Mouse (Mus musculus) limb, embryonic 14.5 days (tissue): ENCODE results near the gene Map4k3. TPM values are rescaled to one million over a fixed set of nuclear protein-coding genes. Genes with fewer than 3 reads are reported as not detected.
"Not testable (repeated sequence)": the region's sequence is repeated elsewhere in the genome, so short reads cannot be mapped to it uniquely, and the experiment has no call there.

ENCODE experiments used
- ATAC-seq: fragments of 200-750 bp; cut with Nextera tagmentation; 2 replicates; pipeline ENCODE4 v1.8.0; 2017; ENCODE audit warnings: low read depth, moderate number of reproducible peaks, moderate TSS enrichment; ENCODE audit not compliant: low FRiP score
- DNase-seq: peaks from one replicate; pipeline ENCODE4 v3.0.0-alpha.2; 2015; ENCODE audit warnings: low spot score
- H3K27ac ChIP-seq: fragments of 300-500 bp; sonication (generic); replicated peaks from 2 replicates; pipeline ENCODE4 v1.5.1; 2014; ENCODE audit warnings: low read depth, mild to moderate bottlenecking, low read length, moderate library complexity, mixed read lengths
- H3K27me3 ChIP-seq: fragments of 300-500 bp; sonication (generic); 2 replicates; pipeline ENCODE4 v1.6.1; 2014; ENCODE audit warnings: low read length, mixed read lengths; ENCODE audit not compliant: control insufficient read depth, insufficient read depth
- H3K36me3 ChIP-seq: fragments of 300-500 bp; sonication (generic); 2 replicates; pipeline ENCODE4 v1.6.1; 2014; ENCODE audit warnings: mild to moderate bottlenecking, low read length, moderate library complexity, mixed read lengths; ENCODE audit not compliant: control insufficient read depth, insufficient read depth
- H3K4me1 ChIP-seq: fragments of 300-500 bp; sonication (generic); 2 replicates; pipeline ENCODE4 v1.6.1; 2014; ENCODE audit warnings: antibody characterized with exemption, low read length, mixed read lengths; ENCODE audit not compliant: control insufficient read depth, insufficient read depth
- H3K4me2 ChIP-seq: fragments of 300-500 bp; sonication (generic); replicated peaks from 2 replicates; pipeline ENCODE4 v1.6.1; 2014; ENCODE audit warnings: low read depth, mild to moderate bottlenecking, low read length, moderate library complexity; ENCODE audit not compliant: severe bottlenecking
- H3K4me3 ChIP-seq: fragments of 300-500 bp; sonication (generic); replicated peaks from 2 replicates; pipeline ENCODE4 v1.5.1; 2014; ENCODE audit warnings: low read length
- H3K9ac ChIP-seq: fragments of 300-500 bp; sonication (generic); 2 replicates; pipeline ENCODE4 v1.6.1; 2014; ENCODE audit warnings: mild to moderate bottlenecking, low read depth, low read length, moderate library complexity; ENCODE audit not compliant: severe bottlenecking
- H3K9me3 ChIP-seq: fragments of 300-500 bp; sonication (generic); 2 replicates; pipeline ENCODE4 v1.6.1; 2016; ENCODE audit warnings: low read length; ENCODE audit not compliant: control insufficient read depth
- POLR2A ChIP-seq: fragments of 200-500 bp; IDR thresholded peaks from 2 replicates; pipeline ENCODE4 v1.8.0; 2012; ENCODE audit warnings: inconsistent platforms, mild to moderate bottlenecking, moderate library complexity, borderline replicate concordance; ENCODE audit not compliant: insufficient read depth, insufficient read length; ENCODE audit errors: extremely low read depth
- WGBS: fragments of 180-500 bp; shearing (Covaris S2); extraction: QIAGEN DNeasy Blood & Tissue Kit; methylation state at CpG from one replicate; pipeline ENCODE4 v1.1.7; 2014; 5-methylcytosine and 5-hydroxymethylcytosine counted together
- polyA plus RNA-seq, 2 experiments: library from polyadenylated mRNA; depleted of rRNA in 1 of 2; stranded (reverse) in 1 of 2; unstranded in 1 of 2; fragments of >200 nt; fragmentation: Nextera tagmentation in 1 of 2; extraction: Ambion mirVana in 1 of 2; gene quantifications; 2 replicates each; pipeline versions ENCODE4 v1.2.1 to v1.2.3; 2012 to 2014

Gene Map4k3
- polyA plus RNA-seq, 2 experiments, result 42.6 to 50.2 TPM

- Histone ChIP-seq H3K9me3 (no peaks in the 10 kb centered on the region), H3K36me3 (peaks cover 2% of the 10 kb centered on the region; the same call in 1 of the 2 replicates), H3K27me3 (no peaks in the 10 kb centered on the region), H3K4me3 (no peak overlapping the region), H3K4me2 (no peak overlapping the region), H3K9ac (no peak overlapping the region), H3K27ac (no peak overlapping the region), H3K4me1 (peaks cover 6% of the 10 kb centered on the region; the same call in 1 of the 2 replicates)
- TF ChIP-seq POLR2A, result no peak
- ATAC-seq, result no peak
- DNase-seq, result no peak
- 77% methylated on average over 7 of the region's 7 CpGs for WGBS
Measured at GRCm38 (mm10) chr17:80575008-80575407, 153.3 kb downstream of the Map4k3 start.

DNA sequence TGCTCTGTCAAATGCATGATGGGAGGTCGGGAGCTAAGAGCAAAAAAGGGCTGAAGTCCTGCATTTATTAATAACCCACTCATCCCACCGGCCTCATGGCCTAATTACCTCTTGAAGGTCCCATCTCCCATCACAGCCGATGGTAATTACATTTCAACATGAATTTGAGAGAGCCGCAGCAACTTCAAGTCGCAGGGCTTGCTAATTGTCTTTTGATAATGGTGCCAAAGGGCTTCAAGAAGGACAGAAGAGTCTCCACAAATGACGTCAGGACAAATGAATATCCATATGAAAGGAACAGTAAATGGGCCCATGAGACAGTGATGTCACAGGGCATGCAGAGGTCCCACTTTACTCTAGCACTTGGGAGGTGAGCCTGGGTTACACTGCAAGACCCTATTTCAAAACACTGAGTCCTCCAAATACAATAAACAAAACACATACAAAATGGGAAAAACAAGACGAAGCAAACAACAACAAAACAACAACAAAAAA, 153.8 kb downstream of the Map4k3 start:
- Histone ChIP-seq H3K9ac (no peak overlapping the region), H3K4me1 (peaks cover 6% of the 10 kb centered on the region; the same call in 1 of the 2 replicates), H3K4me3 (no peak overlapping the region), H3K27me3 (no peaks in the 10 kb centered on the region), H3K9me3 (no peaks in the 10 kb centered on the region), H3K27ac (no peak overlapping the region), H3K4me2 (no peak overlapping the region), H3K36me3 (no peaks in the 10 kb centered on the region)
- DNase-seq, result no peak
- no peak for TF ChIP-seq POLR2A
- WGBS, result 79% methylated on average over 7 of the region's 7 CpGs
- no peak for ATAC-seq

DNA sequence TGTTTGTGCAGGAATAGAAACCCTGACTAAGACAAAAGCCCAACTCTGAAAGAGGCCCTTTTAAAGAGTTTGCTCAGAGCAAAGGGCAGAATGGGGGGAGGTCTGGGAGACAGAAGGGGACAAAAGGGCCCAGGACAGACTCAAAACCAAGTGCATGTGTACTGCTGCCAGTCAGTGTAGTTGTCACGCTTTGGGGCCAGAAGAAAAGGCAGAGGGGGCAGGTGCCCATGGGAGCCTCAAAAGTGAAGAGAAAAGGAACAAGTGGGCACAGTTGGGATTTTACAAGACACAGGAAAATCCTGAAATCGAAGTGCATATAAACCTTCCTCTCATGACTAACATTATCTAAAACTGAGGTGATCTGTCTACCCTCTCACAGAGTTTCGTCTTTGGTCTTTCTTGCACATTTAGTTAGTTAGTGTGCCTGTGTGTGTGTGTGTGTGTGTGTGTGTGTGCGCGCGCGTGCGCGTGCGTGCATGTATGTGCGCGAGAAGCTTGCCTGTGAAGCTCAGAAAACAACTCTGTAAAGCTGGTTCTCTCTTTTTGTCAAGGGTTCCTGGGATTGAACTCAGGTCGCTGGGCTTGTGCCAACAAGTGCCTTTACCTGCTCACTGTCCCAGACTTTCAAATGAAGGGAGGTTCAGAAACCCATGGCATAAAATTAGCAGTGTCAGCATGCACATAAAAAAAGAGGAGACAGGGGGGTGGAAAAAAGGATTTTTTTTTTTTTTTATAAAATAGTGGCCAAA, 155.9 kb downstream of the Map4k3 start:
- DNase-seq, result no peak
- H3K36me3 ChIP-seq, result no peaks in the 10 kb centered on the region
- TF ChIP-seq POLR2A, result no peak

DNA sequence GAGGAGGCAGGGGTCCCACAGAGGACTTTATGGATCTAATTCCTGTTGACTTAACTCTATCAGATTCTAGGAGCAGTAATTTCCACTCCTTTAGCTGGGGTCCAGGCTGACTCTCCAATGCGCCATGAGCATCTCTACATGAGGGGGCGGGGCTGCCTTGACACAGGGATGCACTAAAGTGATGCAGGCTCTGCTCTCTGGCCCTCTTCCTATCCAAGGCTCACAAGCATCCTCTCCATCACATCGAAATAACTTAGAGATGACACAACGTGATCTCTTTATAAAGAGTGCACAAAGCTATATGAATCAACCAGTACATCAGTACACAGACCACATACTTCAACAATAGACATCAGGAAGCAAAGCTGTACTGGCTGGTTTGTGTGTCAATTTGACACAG, 156.8 kb downstream of the Map4k3 start:
- Histone ChIP-seq H3K9ac (no peak overlapping the region), H3K4me3 (no peak overlapping the region), H3K4me1 (no peaks in the 10 kb centered on the region), H3K9me3 (0 out of 2 replicates have a peak, but pooled peaks cover 6% of the 10 kb centered on the region), H3K4me2 (no peak overlapping the region), H3K27me3 (no peaks in the 10 kb centered on the region), H3K36me3 (no peaks in the 10 kb centered on the region), H3K27ac (no peak overlapping the region)
- TF ChIP-seq POLR2A, result no peak
- WGBS, result 89% methylated on average over 4 of the region's 4 CpGs
- ATAC-seq (no peak), DNase-seq (no peak)

More for the DNA sequence above, 155.9 kb downstream of the Map4k3 start:
- 91% methylated on average over 13 of the region's 13 CpGs for whole genome bisulfite sequencing
- Histone ChIP-seq H3K4me3 (no peak overlapping the region), H3K4me1 (peaks cover 4% of the 10 kb centered on the region; the same call in 1 of the 2 replicates), H3K9me3 (0 out of 2 replicates have a peak, but pooled peaks cover 5% of the 10 kb centered on the region), H3K4me2 (no peak overlapping the region), H3K9ac (no peak overlapping the region), H3K27ac (no peak overlapping the region), H3K27me3 (no peaks in the 10 kb centered on the region)
- ATAC-seq, result no peak

- H3K4me2 ChIP-seq, H3K4me3 ChIP-seq, H3K9ac ChIP-seq, H3K36me3 ChIP-seq, H3K9me3 ChIP-seq, ATAC-seq, DNase-seq, H3K4me1 ChIP-seq, H3K27me3 ChIP-seq, H3K27ac ChIP-seq: not testable (repeated sequence)
- 90% methylated on average over 1 of the region's 2 CpGs for WGBS
Measured at GRCm38 (mm10) chr17:80569718-80570117, 158.6 kb downstream of the Map4k3 start.
